9 mouse cellular contexts compared by ENCODE assay signal in genomic region chr13:91039201-91039807, GRCm38 (mm10).
DNase-seq lines count a peak whose midpoint lies in the region; ATAC-seq and TF ChIP-seq lines count a peak whose summit lies in the region.
"Had no signal": no experiment of that assay in that cellular context is flagged by ENCODE, and none has a peak within 500 bp of the region (broad histone marks: within the 10 kb centered on the region; RNA-seq: fewer than 3 reads in every experiment).

No protein-coding gene starts in this region.

- peak; percentile 97 for ATAC-seq in embryonic facial prominence, embryonic 14.5 days (ENCODE audit: low read depth)
- peak; percentile 98 for ATAC-seq in lung, embryonic 14.5 days (ENCODE audit: insufficient read depth)

- intact Hi-C loops in heart, postnatal 25 days (cut with DNase I), result no loop called here

- no peak overlapping the region for H3K4me3 ChIP-seq in embryonic facial prominence, embryonic 14.5 days (ENCODE audit: low read depth, low read length)
- H3K4me3 ChIP-seq in lung, embryonic 14.5 days (ENCODE audit: low read depth, low read length), result no peak overlapping the region
- H3K4me3 ChIP-seq: megakaryocyte, embryonic 14.5 days had no signal

- DNase-seq in ovary, adult 18-20 months (ENCODE audit: low spot score), result peak; percentile 12
- no peak for DNase-seq in ovary, postnatal 10 days (ENCODE audit: low spot score)
- DNase-seq in embryonic facial prominence, embryonic 14.5 days (ENCODE audit: low spot score), result peak; percentile 91
- peak; percentile 1 for DNase-seq in heart, postnatal 25 days (ENCODE audit: low spot score)
- peak; percentile 65 for DNase-seq in layer of hippocampus, adult 11-12 months (ENCODE audit: low spot score)
- peak; percentile 78 for DNase-seq in lung, embryonic 14.5 days
- peak; percentile 81 to 89 for DNase-seq in right cerebral cortex, postnatal 10 days (ENCODE audit: low spot score in 2 of 2)
- no peak for DNase-seq in natural killer cell, adult 2 months (ENCODE audit: low spot score in 2 of 2)

- no peaks in the 10 kb centered on the region for H3K27me3 ChIP-seq in embryonic facial prominence, embryonic 14.5 days (replicated peaks; ENCODE audit: control insufficient read depth, insufficient read depth, low read length)
- no peaks in the 10 kb centered on the region for H3K27me3 ChIP-seq in lung, embryonic 14.5 days (ENCODE audit: insufficient read depth, low read length)
- H3K27me3 ChIP-seq: megakaryocyte, embryonic 14.5 days had no signal

- H3K36me3 ChIP-seq in embryonic facial prominence, embryonic 14.5 days (ENCODE audit: control insufficient read depth, insufficient read depth, low read length), result no peaks in the 10 kb centered on the region
- no peaks in the 10 kb centered on the region for H3K36me3 ChIP-seq in lung, embryonic 14.5 days (ENCODE audit: insufficient read depth)

- no peak overlapping the region for H3K4me2 ChIP-seq in embryonic facial prominence, embryonic 14.5 days (ENCODE audit: low read depth, low read length)
- no peak overlapping the region for H3K4me2 ChIP-seq in lung, embryonic 14.5 days

- peak; percentile 70 for TF ChIP-seq CTCF in lung, embryonic 14.5 days (IDR thresholded peaks at IDR 0.05; ENCODE audit: low read depth)

- 36% methylated on average over 11 of the region's 11 CpGs for WGBS in embryonic facial prominence, embryonic 14.5 days
- 39% methylated on average over 11 of the region's 11 CpGs for WGBS in lung, embryonic 14.5 days

- no peaks in the 10 kb centered on the region for H3K9me3 ChIP-seq in embryonic facial prominence, embryonic 14.5 days (ENCODE audit: control insufficient read depth, low read length)
- H3K9me3 ChIP-seq in lung, embryonic 14.5 days (ENCODE audit: low read depth, low read length), result no peaks in the 10 kb centered on the region
- H3K9me3 ChIP-seq: megakaryocyte, embryonic 14.5 days had no signal

- peak overlapping the region; percentile 65 for H3K27ac ChIP-seq in embryonic facial prominence, embryonic 14.5 days (replicated peaks; ENCODE audit: low read depth, low read length)
- H3K27ac ChIP-seq in lung, embryonic 14.5 days (ENCODE audit: low read depth), result no peak overlapping the region

- peaks cover 14% of the 10 kb centered on the region for H3K4me1 ChIP-seq in embryonic facial prominence, embryonic 14.5 days (ENCODE audit: control insufficient read depth, insufficient read depth, low read length)
- no peaks in the 10 kb centered on the region for H3K4me1 ChIP-seq in lung, embryonic 14.5 days (ENCODE audit: insufficient read depth)
- H3K4me1 ChIP-seq: megakaryocyte, embryonic 14.5 days had no signal

- H3K9ac ChIP-seq in embryonic facial prominence, embryonic 14.5 days (ENCODE audit: low read depth, low read length), result 0 out of 2 replicates have a peak overlapping the region, but pooled peaks have one; percentile 31
- H3K9ac ChIP-seq in lung, embryonic 14.5 days, result no peak overlapping the region

Comparison
In these comparisons a context has a peak if more than half of its experiments do, and no peak if none do; other contexts are left out.
1. DNase-seq: peak in ovary, adult 18-20 months (single experiment), embryonic facial prominence, embryonic 14.5 days (single experiment), heart, postnatal 25 days (single experiment), layer of hippocampus, adult 11-12 months (single experiment), lung, embryonic 14.5 days (single experiment) and right cerebral cortex, postnatal 10 days (2 of 2); none in ovary, postnatal 10 days (single experiment) and natural killer cell, adult 2 months (0 of 2).